Mouse (Mus musculus): Measurements from ENCODE around the gene Sema3e.

Gene Sema3e

GRCm38 (mm10) chr5:14206794-14207193 is 181.7 kb downstream of the Sema3e start:
- DNase-seq (ENCODE audit: low spot score) = no peak

- no peak for DNase-seq (ENCODE audit: low spot score)
These were observed 184.9 kb downstream of the Sema3e start for GRCm38 (mm10) chr5:14209962-14210361.

- DNase-seq (ENCODE audit: low spot score) = no peak
These were observed 191.1 kb downstream of the Sema3e start for GRCm38 (mm10) chr5:14216211-14216610.

- no peak for DNase-seq (ENCODE audit: low spot score)
These were observed 193.6 kb downstream of the Sema3e start for GRCm38 (mm10) chr5:14218677-14219076.

GRCm38 (mm10) chr5:14224509-14224908 is 199.4 kb downstream of the Sema3e start:
- no peak for DNase-seq (ENCODE audit: low spot score)

- DNase-seq (ENCODE audit: low spot score) = no peak
These were observed 206.0 kb downstream of the Sema3e start for GRCm38 (mm10) chr5:14231027-14231426.

- peak; percentile 43 for DNase-seq (ENCODE audit: low spot score)
These were observed 227.5 kb downstream of the Sema3e start for GRCm38 (mm10) chr5:14252583-14252982.

GRCm38 (mm10) chr5:14253328-14253727 is 228.3 kb downstream of the Sema3e start:
- no peak for DNase-seq (ENCODE audit: low spot score)

- DNase-seq (ENCODE audit: low spot score) = no peak
These were observed 235.1 kb downstream of the Sema3e start for GRCm38 (mm10) chr5:14260156-14260555.

GRCm38 (mm10) chr5:14267400-14267799 is 242.3 kb downstream of the Sema3e start:
- no peak for DNase-seq (ENCODE audit: low spot score)

All from testis, postnatal 14 days (tissue).